Mouse (Mus musculus) CD4-positive naive resting alpha-beta T cell, adult 57 days (primary cell): ENCODE measurements around the gene Htr3a. TPM values are rescaled to one million over a fixed set of nuclear protein-coding genes. Genes with fewer than 3 reads are reported as not detected.

ENCODE experiments used
- total RNA-seq: library from RNA; stranded (reverse); gene quantifications from one replicate; pipeline ENCODE4 v1.2.4, GENCODE M21; 2023

Gene Htr3a
- not detected for total RNA-seq

GRCm38 (mm10) chr9:48910885-48911537 is at the start of gene Htr3a:
Gene Htr3a (minus strand): TSS chr9:48911099.

Other genes starting within 250 kb of the Htr3a start
- gene Zbtb16, start 74.9 kb downstream of the Htr3a start, total RNA-seq, result 2.8 TPM
- gene Htr3b, start 53.9 kb upstream of the Htr3a start, total RNA-seq, result not detected
- gene Usp28, start 74.3 kb upstream of the Htr3a start, total RNA-seq, result 181 TPM
- gene Zw10, start 144.5 kb upstream of the Htr3a start, total RNA-seq, result 46.2 TPM
- not detected for gene Tmprss5, start 170.2 kb upstream of the Htr3a start, total RNA-seq